Mouse (Mus musculus) liver, embryonic 14.5 days (tissue): ENCODE results near the gene Lypla2.

Source experiments
- CTCF ChIP-seq: IDR thresholded peaks from 2 replicates; pipeline ENCODE4 v1.5.1; 2016; ENCODE audit warnings: antibody characterized with exemption, low read depth, control low read depth
- EP300 ChIP-seq: IDR thresholded peaks from 2 replicates; pipeline ENCODE4 v1.6.1; 2016; ENCODE audit warnings: antibody characterized with exemption, low read depth

DNA sequence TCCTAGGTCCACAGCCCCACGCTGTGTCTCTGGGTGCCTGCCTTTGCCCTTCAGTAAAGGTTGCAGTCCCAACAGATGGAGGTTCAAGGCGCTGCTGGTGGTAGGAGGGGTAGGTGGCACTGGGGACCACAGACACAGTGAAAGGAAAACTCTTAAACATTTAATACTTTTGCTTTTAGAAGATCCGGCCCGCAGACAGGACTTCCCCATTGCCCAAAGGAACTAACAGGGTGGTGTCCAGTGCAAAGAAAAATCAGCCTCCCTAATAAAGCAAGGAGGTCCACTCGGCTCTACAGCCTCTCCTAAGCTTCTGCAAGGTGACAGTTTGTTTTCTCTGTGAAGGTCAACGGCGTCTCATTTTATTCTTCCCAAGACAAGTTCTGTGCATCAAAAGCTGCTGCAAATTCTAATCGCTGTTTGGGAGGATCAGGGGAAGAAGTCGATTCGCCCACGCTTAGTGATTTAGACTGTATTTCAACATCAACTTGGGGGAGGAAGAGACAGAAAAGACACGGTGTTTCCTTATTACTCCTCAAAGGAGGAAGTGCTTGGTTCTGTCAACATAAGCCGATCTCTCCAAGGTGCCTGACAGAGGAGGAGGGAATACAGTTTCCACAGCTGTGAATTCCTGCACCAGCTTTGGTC is 53.7 kb downstream of the Lypla2 start:
- no peak for TF ChIP-seq CTCF
- no peak for TF ChIP-seq EP300
